Mouse (Mus musculus) E14TG2a.4 (cell line): ENCODE data around the gene Zfp385b.

Experiments
- H3K27me3 ChIP-seq: 2 replicates; pipeline ENCODE4 v1.6.1; 2014; ENCODE audit warnings: low read length, control low read depth; ENCODE audit not compliant: insufficient read depth
- H3K36me3 ChIP-seq: 2 replicates; pipeline ENCODE4 v1.6.1; 2014; ENCODE audit warnings: low read length, control low read depth; ENCODE audit not compliant: insufficient read depth
- H3K4me1 ChIP-seq: replicated peaks from 2 replicates; pipeline ENCODE4 v1.6.1; 2014; ENCODE audit warnings: low read depth, low read length, control low read depth
- H3K4me3 ChIP-seq: replicated peaks from 2 replicates; pipeline ENCODE4 v1.5.1; 2014; ENCODE audit warnings: mild to moderate bottlenecking, low read length
- H3K9me3 ChIP-seq: 2 replicates; pipeline ENCODE4 v1.6.1; 2014; ENCODE audit warnings: low read length, control low read depth
- CTCF ChIP-seq: conservative IDR thresholded peaks from 2 replicates; pipeline ENCODE4 v1.5.1; 2014; ENCODE audit warnings: low read length
- NANOG ChIP-seq: IDR thresholded peaks from 2 replicates; pipeline ENCODE4 v1.6.1; 2014; ENCODE audit warnings: borderline replicate concordance, low read length, mixed read lengths
- POU5F1 ChIP-seq: IDR thresholded peaks from 2 replicates; pipeline ENCODE4 v1.6.1; 2014; ENCODE audit warnings: low read length, borderline replicate concordance

The Zfp385b gene

GRCm38 (mm10) chr2:77749631-77750030, 69.8 kb downstream of the Zfp385b start:
- Histone ChIP-seq H3K9me3 (no peaks in the 10 kb centered on the region), H3K36me3 (no peaks in the 10 kb centered on the region), H3K4me3 (no peak overlapping the region), H3K4me1 (peaks cover 43% of the 10 kb centered on the region), H3K27me3 (no peaks in the 10 kb centered on the region)
- no peak for TF ChIP-seq NANOG
- TF ChIP-seq POU5F1: no peak
- TF ChIP-seq CTCF: no peak

GRCm38 (mm10) chr2:77746417-77746816, 73.0 kb downstream of the Zfp385b start:
- Histone ChIP-seq H3K4me1 (peaks cover 21% of the 10 kb centered on the region), H3K9me3 (no peaks in the 10 kb centered on the region), H3K4me3 (no peak overlapping the region), H3K27me3 (no peaks in the 10 kb centered on the region), H3K36me3 (no peaks in the 10 kb centered on the region)
- TF ChIP-seq POU5F1: no peak
- no peak for TF ChIP-seq CTCF
- no peak for TF ChIP-seq NANOG

GRCm38 (mm10) chr2:77745246-77745645, 74.2 kb downstream of the Zfp385b start:
- Histone ChIP-seq H3K4me1 (peaks cover 10% of the 10 kb centered on the region), H3K27me3 (no peaks in the 10 kb centered on the region), H3K36me3 (no peaks in the 10 kb centered on the region), H3K9me3 (no peaks in the 10 kb centered on the region), H3K4me3 (no peak overlapping the region)
- TF ChIP-seq NANOG (no peak), POU5F1 (no peak), CTCF (no peak)

DNA sequence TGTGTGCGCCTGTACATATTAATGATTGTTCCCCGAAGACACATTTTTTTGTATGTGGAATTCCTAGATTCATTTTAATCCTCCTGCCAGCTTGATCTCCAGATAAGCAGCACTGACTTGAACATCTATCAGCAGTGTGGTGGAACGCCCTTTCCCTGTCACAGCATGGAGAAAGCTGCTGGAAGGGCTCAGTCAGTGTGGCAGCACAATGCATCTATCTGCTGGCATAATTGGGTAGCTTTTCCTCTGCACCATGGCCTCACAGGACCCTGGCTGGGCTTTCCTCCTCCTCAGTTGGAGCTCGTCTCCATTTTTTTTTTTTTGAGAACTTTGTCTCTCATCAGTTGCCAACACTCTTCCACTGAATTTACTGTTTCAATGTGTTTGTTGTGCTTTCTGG, 77.1 kb downstream of the Zfp385b start:
- Histone ChIP-seq H3K4me1 (peaks cover 7% of the 10 kb centered on the region; the same call in 1 of the 2 replicates), H3K27me3 (no peaks in the 10 kb centered on the region), H3K36me3 (no peaks in the 10 kb centered on the region), H3K4me3 (no peak overlapping the region), H3K9me3 (no peaks in the 10 kb centered on the region)
- no peak for TF ChIP-seq CTCF
- no peak for TF ChIP-seq NANOG
- no peak for TF ChIP-seq POU5F1

DNA sequence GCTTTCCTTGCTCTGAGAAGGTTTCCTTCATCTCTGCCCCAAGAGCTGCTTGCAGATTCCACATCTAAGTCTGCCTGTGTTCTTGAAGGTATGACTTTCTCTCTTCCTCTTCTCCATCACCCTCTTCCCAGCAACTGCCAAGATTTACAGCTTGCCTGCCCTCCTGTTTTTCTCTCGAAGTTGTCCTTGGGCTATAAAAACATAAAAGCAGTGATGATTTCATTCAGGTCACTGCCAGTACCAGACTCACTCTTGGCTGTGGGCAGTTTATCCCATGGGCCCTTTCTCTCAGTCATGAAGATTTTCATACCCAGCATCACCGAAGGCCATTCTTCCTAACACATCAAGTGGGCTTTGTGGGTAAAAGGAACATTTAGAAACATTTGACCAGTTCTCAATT, 89.2 kb downstream of the Zfp385b start:
- no peaks in the 10 kb centered on the region for H3K27me3 ChIP-seq
- H3K4me1 ChIP-seq: no peaks in the 10 kb centered on the region
- no peaks in the 10 kb centered on the region for H3K36me3 ChIP-seq
- H3K4me3 ChIP-seq: no peak overlapping the region
- TF ChIP-seq NANOG (no peak), CTCF (no peak), POU5F1 (no peak)
- H3K9me3 ChIP-seq: peaks cover 5% of the 10 kb centered on the region

DNA sequence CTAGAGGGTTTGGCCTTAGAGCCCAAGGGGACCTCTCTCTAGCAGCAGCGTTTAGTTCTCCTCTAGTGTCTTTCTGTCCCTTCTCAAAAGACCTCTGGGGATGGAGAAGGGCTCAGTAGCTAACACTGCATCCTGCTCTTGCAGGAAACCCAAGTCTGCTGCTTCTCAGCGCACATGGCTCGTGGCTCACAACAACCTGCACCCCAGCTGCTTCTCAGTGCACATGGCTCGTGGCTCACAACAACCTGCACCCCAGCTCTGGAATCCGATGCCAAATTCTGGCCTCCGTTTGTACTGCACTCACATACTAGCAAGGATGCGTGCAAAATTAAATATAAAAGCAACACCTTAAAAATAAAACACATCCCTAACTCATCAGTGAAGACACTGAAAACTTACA, 92.6 kb downstream of the Zfp385b start:
- TF ChIP-seq NANOG (no peak), CTCF (no peak), POU5F1 (no peak)
- no peaks in the 10 kb centered on the region; the same call in 1 of the 2 replicates for H3K27me3 ChIP-seq
- H3K36me3 ChIP-seq: no peaks in the 10 kb centered on the region
- H3K4me3 ChIP-seq: no peak overlapping the region
- H3K9me3 ChIP-seq: no peaks in the 10 kb centered on the region
- no peaks in the 10 kb centered on the region for H3K4me1 ChIP-seq

DNA sequence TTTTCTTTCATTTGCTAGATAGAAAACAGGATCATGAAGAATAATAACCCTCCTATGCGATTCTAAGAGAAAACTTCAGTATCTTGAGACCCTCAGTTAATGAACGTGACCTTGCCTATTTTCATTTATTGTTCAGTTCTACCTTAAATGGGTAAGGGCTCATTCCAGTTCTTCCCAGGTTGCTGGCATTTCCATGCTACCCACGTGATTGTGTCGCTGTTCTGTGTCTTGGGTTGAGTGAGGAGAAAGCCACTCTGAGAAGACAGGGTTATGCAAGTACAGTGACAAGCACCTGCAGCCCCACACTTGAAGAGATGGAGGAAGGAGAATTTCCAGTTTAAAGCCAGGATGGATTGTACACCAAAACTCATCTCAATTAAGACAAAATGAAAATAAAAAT, 98.6 kb downstream of the Zfp385b start:
- TF ChIP-seq CTCF: no peak
- TF ChIP-seq NANOG: no peak
- TF ChIP-seq POU5F1: no peak

DNA sequence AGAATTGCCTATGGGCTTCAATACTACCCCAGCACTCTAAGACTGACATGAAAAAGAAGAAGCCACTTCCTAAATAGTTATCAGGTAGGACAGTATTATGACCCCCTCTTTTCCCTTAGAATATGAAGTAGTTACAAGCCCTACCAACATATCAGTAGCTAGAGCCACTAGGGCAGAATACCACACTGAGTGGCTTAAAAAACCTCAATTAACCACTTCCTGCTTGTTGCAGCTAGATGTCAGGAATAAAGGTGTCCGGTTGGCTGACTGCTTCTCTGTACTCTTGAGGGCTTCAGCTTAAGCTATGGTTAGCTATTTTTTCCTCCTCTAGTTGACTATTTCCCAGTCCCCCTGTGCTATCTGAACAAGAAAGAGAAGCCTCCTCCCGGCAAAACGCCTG, 103.1 kb downstream of the Zfp385b start:
- TF ChIP-seq CTCF: no peak
- no peak for TF ChIP-seq NANOG
- TF ChIP-seq POU5F1: no peak
- H3K4me3 ChIP-seq: no peak overlapping the region
- H3K4me1 ChIP-seq: peaks cover 10% of the 10 kb centered on the region
- peaks cover 16% of the 10 kb centered on the region for H3K27me3 ChIP-seq
- H3K36me3 ChIP-seq: no peaks in the 10 kb centered on the region
- H3K9me3 ChIP-seq: no peaks in the 10 kb centered on the region

More for the DNA sequence above, 98.6 kb downstream of the Zfp385b start:
- H3K4me1 ChIP-seq: no peaks in the 10 kb centered on the region
- no peaks in the 10 kb centered on the region for H3K9me3 ChIP-seq
- H3K27me3 ChIP-seq: peaks cover 10% of the 10 kb centered on the region
- no peaks in the 10 kb centered on the region for H3K36me3 ChIP-seq
- no peak overlapping the region for H3K4me3 ChIP-seq

DNA sequence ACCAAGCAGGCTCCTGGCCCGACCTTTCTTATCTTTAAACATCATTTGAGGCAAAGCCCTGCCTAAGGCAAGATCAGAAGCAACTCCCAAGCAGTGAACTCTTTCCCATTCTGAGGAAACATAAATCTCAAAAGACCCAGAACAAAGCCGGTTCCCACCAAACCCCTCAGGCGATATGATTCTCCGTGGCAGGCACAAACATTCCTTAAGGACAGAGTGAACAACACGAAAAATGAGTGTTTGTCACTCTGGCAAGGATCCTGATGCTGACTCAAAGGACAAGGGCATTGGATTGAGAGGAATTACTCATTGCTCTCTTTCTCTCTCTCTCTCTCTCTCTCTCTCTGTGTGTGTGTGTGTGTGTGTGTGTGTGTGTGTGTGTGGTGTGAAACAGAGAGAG, 105.6 kb downstream of the Zfp385b start:
- H3K36me3 ChIP-seq: no peaks in the 10 kb centered on the region
- peaks cover 16% of the 10 kb centered on the region for H3K27me3 ChIP-seq
- H3K4me3 ChIP-seq: no peak overlapping the region
- no peak for TF ChIP-seq NANOG
- H3K9me3 ChIP-seq: no peaks in the 10 kb centered on the region
- H3K4me1 ChIP-seq: peaks cover 10% of the 10 kb centered on the region

DNA sequence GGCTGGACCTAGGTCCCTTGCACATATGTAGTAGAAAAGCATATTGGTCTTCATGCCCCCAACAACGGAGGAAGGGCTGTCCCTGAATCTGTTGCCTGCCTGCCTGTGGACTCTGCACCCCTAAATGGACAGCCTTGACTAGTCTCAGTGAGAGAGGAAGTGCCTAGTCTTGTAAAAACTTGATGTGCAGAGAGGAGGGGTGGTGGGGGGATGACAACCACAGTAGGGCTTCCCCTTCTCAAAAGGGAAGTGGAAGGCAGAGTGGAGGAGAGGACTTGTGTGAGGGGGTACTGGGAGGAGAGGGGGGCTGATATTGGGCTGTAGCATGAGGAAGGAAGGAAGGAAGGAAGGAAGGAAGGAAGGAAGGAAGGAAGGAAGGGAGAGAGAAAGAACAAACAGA, 107.7 kb downstream of the Zfp385b start:
- Histone ChIP-seq H3K4me1 (peaks cover 10% of the 10 kb centered on the region), H3K4me3 (no peak overlapping the region), H3K9me3 (peaks cover 6% of the 10 kb centered on the region), H3K27me3 (peaks cover 10% of the 10 kb centered on the region), H3K36me3 (no peaks in the 10 kb centered on the region)
- TF ChIP-seq POU5F1 (no peak), CTCF (no peak), NANOG (no peak)
